Mouse (Mus musculus): ENCODE measurements around the gene Mrpl2.

Gene Mrpl2

DNA sequence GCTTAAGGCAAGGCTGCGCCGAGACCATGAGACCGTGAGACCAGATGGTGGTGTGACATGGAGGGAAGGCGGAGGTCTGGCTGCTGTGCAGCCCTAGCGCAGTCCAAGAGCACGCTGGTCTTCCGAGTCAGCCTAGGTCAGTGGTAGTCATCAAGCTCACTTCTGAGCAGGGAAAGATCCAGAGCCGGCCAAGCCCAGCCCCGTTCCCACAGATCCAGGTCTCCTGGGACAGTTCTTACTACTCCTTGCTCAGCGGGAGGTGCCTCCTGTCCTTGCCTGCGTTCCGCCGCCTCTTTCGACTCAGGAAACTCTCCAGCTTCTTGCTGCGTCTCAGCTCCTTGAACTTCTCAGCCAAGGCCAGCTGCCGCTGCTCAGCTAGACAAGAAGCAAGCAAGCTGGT is 21.7 kb downstream of the Mrpl2 start:
- DNase-seq (ENCODE audit: low spot score in 2 of 2), result no peak

DNA sequence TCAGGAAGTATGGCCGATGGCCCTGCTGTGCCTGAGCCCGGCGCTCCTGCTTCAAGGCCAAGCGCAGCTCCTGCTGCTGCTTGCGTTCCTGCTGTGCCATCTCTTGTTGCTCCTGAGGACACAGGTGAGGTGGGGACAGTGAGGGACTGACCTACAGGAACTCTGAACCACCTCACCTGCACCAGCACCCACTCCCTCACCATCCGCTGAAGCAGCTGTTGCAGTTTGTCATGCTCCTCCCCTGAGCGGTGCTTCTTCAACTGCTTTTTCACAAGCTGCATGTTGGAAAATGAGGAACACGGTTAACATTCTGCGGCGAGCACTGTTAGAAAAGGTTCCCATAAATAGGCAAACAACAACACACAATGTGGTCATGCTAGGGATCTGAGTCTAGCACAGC is 23.9 kb downstream of the Mrpl2 start:
- DNase-seq (ENCODE audit: low spot score in 2 of 2), result no peak

DNA sequence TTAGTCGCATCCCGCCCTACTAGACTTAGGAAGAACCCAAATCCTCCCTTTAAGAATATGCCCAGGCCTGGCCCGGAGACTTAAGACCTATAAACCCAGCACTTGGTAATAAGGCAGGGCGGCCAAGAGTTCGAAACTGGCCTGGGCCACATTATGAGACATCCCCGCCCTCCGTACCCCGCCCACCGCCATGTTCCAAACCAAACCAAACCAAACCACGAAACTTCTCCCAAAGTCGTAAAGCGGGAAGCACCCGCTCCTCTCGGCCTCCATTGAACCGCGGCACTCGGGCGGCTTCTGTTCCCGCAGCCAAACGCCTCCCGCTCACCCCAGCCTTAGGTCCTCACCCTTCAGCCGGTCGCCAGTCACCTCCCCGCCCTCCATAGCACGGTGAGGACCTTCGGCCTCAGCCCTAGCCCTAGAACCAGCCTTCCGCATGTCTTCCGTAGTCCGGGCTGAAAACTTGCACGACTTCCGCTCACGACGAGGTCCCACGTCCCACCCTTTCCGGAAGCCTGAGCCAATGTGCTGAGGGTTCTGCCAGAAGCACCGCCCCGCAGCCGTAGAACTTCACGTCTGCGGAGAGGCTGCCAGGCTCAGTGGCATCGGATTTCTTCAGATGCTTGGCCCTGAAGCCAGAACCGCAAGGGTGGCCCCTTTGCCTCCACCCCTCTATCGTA is 28.0 kb downstream of the Mrpl2 start, which contains the start of gene Rrp36:
TSS of gene Rrp36 (minus strand) at position 503 of the 680 bp plus-strand sequence.
- peak; percentile 79 to 85 for DNase-seq (ENCODE audit: low spot score in 2 of 2)

GRCm38 (mm10) chr17:46674530-46675283 is 28.7 kb downstream of the Mrpl2 start:
- DNase-seq (ENCODE audit: low spot score in 2 of 2), result no peak

DNA sequence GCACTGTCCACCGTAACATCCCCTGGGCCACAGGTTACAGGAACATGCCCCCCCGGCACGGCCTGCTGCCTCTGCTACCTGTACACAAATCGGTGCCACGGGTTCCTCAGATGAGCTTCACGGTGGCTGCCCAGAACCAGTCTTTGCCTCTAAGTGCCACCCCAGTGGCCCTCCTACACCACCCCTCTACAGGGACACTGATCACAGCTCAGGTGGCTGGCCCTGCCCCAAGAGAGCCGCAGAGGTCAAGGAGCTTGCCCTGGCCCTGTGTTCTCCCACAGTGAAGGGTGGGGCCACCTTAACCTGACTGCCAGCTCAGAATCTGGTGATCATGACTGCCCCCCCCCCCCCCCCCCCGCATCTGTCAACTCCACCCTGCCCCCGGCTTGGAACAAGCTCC is 32.4 kb downstream of the Mrpl2 start, which contains the start of gene Mea1:
TSS of gene Mea1 (plus strand) at position 378 of the 400 bp plus-strand sequence.
- no peak for DNase-seq (ENCODE audit: low spot score in 2 of 2)

DNA sequence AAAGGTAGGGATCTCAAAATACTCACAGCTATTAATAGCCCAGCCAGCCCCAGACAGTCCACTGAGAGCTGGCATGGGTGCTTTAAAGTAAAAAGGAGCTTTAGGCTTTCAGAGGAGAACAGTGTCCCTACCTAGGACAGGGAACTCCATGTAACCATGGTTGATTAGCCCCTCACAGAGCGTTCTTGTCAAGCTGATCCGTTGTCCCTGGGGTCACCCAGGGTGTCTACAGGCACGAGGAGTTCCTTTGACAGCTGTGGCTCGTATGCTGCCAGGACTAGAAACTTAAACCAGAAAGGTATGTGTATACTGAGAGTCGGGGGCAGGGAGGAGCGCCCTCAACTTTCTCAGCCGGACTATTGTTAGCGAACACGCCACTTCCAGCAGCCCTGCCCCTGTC is 32.9 kb downstream of the Mrpl2 start:
- DNase-seq (ENCODE audit: low spot score in 2 of 2), result no peak

DNA sequence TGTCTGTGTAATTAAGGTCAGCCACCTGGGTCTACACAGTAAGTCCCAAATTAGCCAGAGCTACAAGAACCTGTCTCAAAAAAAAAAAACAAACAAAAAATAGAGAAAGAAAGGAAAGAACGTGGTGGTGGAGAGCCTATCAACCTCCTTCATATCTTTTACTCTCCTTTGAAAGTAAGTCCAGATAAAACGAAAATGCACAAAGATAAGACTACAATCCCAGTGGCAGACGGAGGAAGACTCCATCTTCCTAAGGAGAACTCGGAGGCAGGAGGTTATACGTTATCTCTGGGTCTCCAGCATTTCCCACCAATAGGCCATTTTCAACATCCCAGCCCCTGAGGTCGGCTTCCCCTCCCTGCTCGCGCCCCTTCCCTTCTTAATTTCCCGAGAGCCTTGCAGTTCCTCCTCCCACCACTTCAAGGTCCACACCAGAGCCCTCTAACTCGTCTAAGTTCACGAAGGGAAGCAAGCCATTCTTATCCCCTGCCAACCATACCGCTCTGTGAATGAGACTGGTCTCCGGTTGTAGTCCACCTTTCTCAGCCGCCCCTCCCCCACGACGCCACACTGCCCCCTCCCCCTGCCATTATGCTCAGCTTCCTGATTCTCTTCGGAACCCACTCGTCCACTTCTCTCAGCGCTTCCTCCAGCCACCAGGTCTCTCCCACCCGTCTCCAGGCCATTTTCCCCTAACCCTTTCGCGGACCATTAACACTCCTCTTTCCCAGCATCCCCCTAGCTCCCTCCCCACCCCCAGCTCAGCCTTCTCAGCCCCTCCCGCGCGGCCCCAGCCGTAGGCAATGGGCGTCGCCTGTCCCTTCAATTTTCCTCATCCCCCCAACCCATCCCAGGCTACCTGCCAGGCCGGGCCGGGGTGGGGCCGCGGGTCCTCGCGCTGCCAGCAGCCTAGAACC is 34.1 kb downstream of the Mrpl2 start:
- DNase-seq (ENCODE audit: low spot score in 2 of 2), result peak; percentile 38 to 54

GRCm38 (mm10) chr17:46680760-46681373 is 34.8 kb downstream of the Mrpl2 start, which contains the start of gene Klhdc3:
Gene Klhdc3 (minus strand): TSS chr17:46680914.
- peak; percentile 97 to 98 for DNase-seq (ENCODE audit: low spot score in 2 of 2)

- DNase-seq (ENCODE audit: low spot score in 2 of 2), result no peak
Observed at GRCm38 (mm10) chr17:46681466-46682118, 35.6 kb downstream of the Mrpl2 start.

- no peak for DNase-seq (ENCODE audit: low spot score in 2 of 2)
Observed at GRCm38 (mm10) chr17:46682654-46683389, 36.8 kb downstream of the Mrpl2 start.

- DNase-seq (ENCODE audit: low spot score in 2 of 2), result no peak
Observed at GRCm38 (mm10) chr17:46685913-46686312, 39.9 kb downstream of the Mrpl2 start.

DNA sequence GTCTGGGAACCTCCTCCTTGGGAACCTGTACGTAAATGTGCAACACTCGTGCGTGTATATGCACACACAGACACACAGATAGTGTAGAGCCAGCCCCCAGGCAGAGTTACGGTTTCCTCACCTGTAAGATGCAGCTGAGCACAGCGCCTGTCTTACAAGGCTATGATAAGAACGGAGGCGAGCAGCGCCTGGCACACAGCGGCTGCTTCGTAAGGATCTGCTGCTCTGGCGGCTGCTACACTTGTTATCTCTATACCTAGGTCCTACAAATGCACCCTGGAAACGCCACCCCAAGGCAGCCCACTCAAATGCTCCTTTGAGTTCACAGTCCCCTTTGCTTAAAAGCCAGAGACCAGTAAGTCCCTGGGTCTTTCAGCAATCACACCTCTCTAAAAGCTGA is 44.6 kb downstream of the Mrpl2 start:
- no peak for DNase-seq (ENCODE audit: low spot score in 2 of 2)

DNA sequence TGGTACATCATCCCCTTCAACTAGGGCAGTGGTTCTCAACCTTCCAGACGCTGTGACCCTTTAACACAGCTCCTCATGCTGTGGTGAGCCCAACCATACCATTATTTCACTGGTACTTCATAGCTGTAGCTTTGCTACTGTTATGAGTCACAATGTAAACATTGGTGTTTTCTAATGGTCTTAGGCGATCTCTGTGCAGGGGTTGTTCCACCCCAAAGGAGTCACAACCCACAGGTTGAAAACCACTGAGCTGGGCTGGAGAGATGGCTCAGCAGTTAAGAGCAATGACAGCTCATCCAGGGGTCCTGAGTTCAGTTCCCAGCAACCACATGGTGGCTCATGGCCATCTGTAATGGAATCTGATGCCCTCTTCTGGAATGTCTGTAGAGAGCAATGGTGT is 45.4 kb downstream of the Mrpl2 start:
- DNase-seq (ENCODE audit: low spot score in 2 of 2), result no peak

GRCm38 (mm10) chr17:46694517-46695063 is 48.6 kb downstream of the Mrpl2 start:
- DNase-seq (ENCODE audit: low spot score in 2 of 2), result no peak

GRCm38 (mm10) chr17:46698515-46698914 is 52.5 kb downstream of the Mrpl2 start:
- DNase-seq (ENCODE audit: low spot score in 2 of 2), result no peak

GRCm38 (mm10) chr17:46699245-46699644 is 53.2 kb downstream of the Mrpl2 start:
- no peak for DNase-seq (ENCODE audit: low spot score in 2 of 2)

Measured in frontal cortex, postnatal 10 days (tissue).